Mouse (Mus musculus) embryonic facial prominence, embryonic 11.5 days (tissue): Measurements from ENCODE around the gene BC028528. TPM values are rescaled to one million over a fixed set of nuclear protein-coding genes. Genes with fewer than 3 reads are reported as not detected.
"Not testable (repeated sequence)": the region's sequence is repeated elsewhere in the genome, so short reads cannot be mapped to it uniquely, and the experiment has no call there.

Experiments used
- ATAC-seq: fragments of 200-750 bp; cut with Nextera tagmentation; replicated peaks from 2 replicates; pipeline ENCODE4 v1.8.0; 2017; ENCODE audit warnings: low read depth; ENCODE audit not compliant: insufficient number of reproducible peaks, low FRiP score, low TSS enrichment
- DNase-seq: peaks from one replicate; pipeline ENCODE4 v3.0.0-alpha.2; 2015; ENCODE audit warnings: low spot score
- H3K27ac ChIP-seq: fragments of 300-500 bp; sonication (generic); replicated peaks from 2 replicates; pipeline ENCODE4 v1.5.1; 2014; ENCODE audit warnings: mild to moderate bottlenecking, low read depth, low read length, control low read depth
- H3K27me3 ChIP-seq: fragments of 300-500 bp; sonication (generic); 2 replicates; pipeline ENCODE4 v1.6.1; 2014; ENCODE audit warnings: mild to moderate bottlenecking, low read length, moderate library complexity, mixed read lengths; ENCODE audit not compliant: control insufficient read depth, insufficient read depth
- H3K36me3 ChIP-seq: fragments of 300-500 bp; sonication (generic); replicated peaks from 2 replicates; pipeline ENCODE4 v1.6.1; 2014; ENCODE audit warnings: low read depth, mild to moderate bottlenecking, low read length, moderate library complexity, mixed read lengths; ENCODE audit not compliant: control insufficient read depth, insufficient read depth
- H3K4me1 ChIP-seq: fragments of 300-500 bp; sonication (generic); 2 replicates; pipeline ENCODE4 v1.6.1; 2014; ENCODE audit warnings: low read length, mixed read lengths; ENCODE audit not compliant: control insufficient read depth, insufficient read depth
- H3K4me2 ChIP-seq: fragments of 300-500 bp; sonication (generic); 2 replicates; pipeline ENCODE4 v1.6.1; 2014; ENCODE audit warnings: low read depth, mild to moderate bottlenecking, control low read depth, low read length, moderate library complexity
- H3K4me3 ChIP-seq: fragments of 300-500 bp; sonication (generic); 2 replicates; pipeline ENCODE4 v1.5.1; 2014; ENCODE audit warnings: low read depth, low read length, control low read depth
- H3K9ac ChIP-seq: fragments of 300-500 bp; sonication (generic); replicated peaks from 2 replicates; pipeline ENCODE4 v1.6.1; 2014; ENCODE audit warnings: mild to moderate bottlenecking, control low read depth, low read length
- H3K9me3 ChIP-seq: fragments of 300-500 bp; sonication (generic); replicated peaks from 2 replicates; pipeline ENCODE4 v1.6.1; 2016; ENCODE audit warnings: mild to moderate bottlenecking, low read length, inconsistent platforms, mixed read lengths; ENCODE audit not compliant: control insufficient read depth
- WGBS: fragments of 180-500 bp; shearing (Covaris S2); extraction: QIAGEN DNeasy Blood & Tissue Kit; methylation state at CpG from one replicate; pipeline ENCODE4 v1.1.7; 2014; 5-methylcytosine and 5-hydroxymethylcytosine counted together
- polyA plus RNA-seq: library from polyadenylated mRNA; unstranded; fragments of >200 nt; fragmentation: Nextera tagmentation; extraction: Ambion mirVana; gene quantifications from 2 replicates; pipeline ENCODE4 v1.2.1, GENCODE M21; 2014

BC028528 gene
- polyA plus RNA-seq, 1 experiment from 2014 or later, result 10.2 TPM

GRCm38 (mm10) chr3:95930471-95930789 lies 38.6 kb upstream of the BC028528 start:
- 5% methylated on average over 5 of the region's 5 CpGs for WGBS
- Histone ChIP-seq H3K4me1 (no peaks in the 10 kb centered on the region), H3K4me2 (peak overlapping the region; percentile 76), H3K4me3 (peak overlapping the region; percentile 98), H3K36me3 (peaks cover 11% of the 10 kb centered on the region), H3K27me3 (no peaks in the 10 kb centered on the region), H3K9ac (peak overlapping the region; percentile 99), H3K9me3 (no peaks in the 10 kb centered on the region), H3K27ac (peak overlapping the region; percentile 84; the same call in 1 of the 2 replicates)
- DNase-seq (peak; percentile 25), ATAC-seq (no peak)

GRCm38 (mm10) chr3:95929581-95930470 lies 38.0 kb upstream of the BC028528 start:
- peak overlapping the region; percentile 76 for H3K4me2 ChIP-seq
- under 1% methylated on average over 99 of the region's 105 CpGs for WGBS
- DNase-seq, result peak; percentile 73

GRCm38 (mm10) chr3:95928658-95929503 lies 37.1 kb upstream of the BC028528 start, which contains the start of gene Anp32e:
Anp32e (plus strand) TSS chr3:95929246.
- Histone ChIP-seq H3K9ac (peak within 1 kb of the TSS; percentile 99), H3K4me2 (peak within 1 kb of the TSS; percentile 76), H3K4me3 (peak within 1 kb of the TSS; percentile 98), H3K36me3 (no peaks in the 10 kb centered on the region), H3K27me3 (no peaks in the 10 kb centered on the region), H3K27ac (peak within 1 kb of the TSS; percentile 87), H3K4me1 (no peaks in the 10 kb centered on the region), H3K9me3 (no peaks in the 10 kb centered on the region)
- under 1% methylated on average over 49 of the region's 49 CpGs for WGBS
- ATAC-seq, result peak; percentile 100
- DNase-seq, result peak; percentile 99

More at GRCm38 (mm10) chr3:95929581-95930470, 38.0 kb upstream of the BC028528 start:
- Histone ChIP-seq H3K4me3 (peak overlapping the region; percentile 98), H3K9ac (peak overlapping the region; percentile 99), H3K9me3 (no peaks in the 10 kb centered on the region), H3K36me3 (peaks cover 7% of the 10 kb centered on the region), H3K4me1 (no peaks in the 10 kb centered on the region), H3K27ac (peak overlapping the region; percentile 84), H3K27me3 (no peaks in the 10 kb centered on the region)
- ATAC-seq, result no peak; the same call in 1 of the 2 replicates

GRCm38 (mm10) chr3:95928261-95928657 lies 36.5 kb upstream of the BC028528 start:
- Histone ChIP-seq H3K4me2 (peak overlapping the region; percentile 49), H3K9ac (peak overlapping the region; percentile 68), H3K27ac (peak overlapping the region; percentile 87), H3K4me3 (peak overlapping the region; percentile 98), H3K4me1 (no peaks in the 10 kb centered on the region), H3K36me3 (no peaks in the 10 kb centered on the region), H3K27me3 (no peaks in the 10 kb centered on the region), H3K9me3 (no peaks in the 10 kb centered on the region)
- 68% methylated on average over 6 of the region's 6 CpGs for WGBS
- ATAC-seq (no peak), DNase-seq (no peak)

GRCm38 (mm10) chr3:95925087-95925486 lies 33.3 kb upstream of the BC028528 start:
- Histone ChIP-seq H3K27ac (no peak overlapping the region), H3K27me3 (no peaks in the 10 kb centered on the region), H3K4me3 (no peak overlapping the region), H3K4me1 (no peaks in the 10 kb centered on the region), H3K36me3 (no peaks in the 10 kb centered on the region), H3K4me2 (no peak overlapping the region), H3K9ac (no peak overlapping the region), H3K9me3 (no peaks in the 10 kb centered on the region)
- WGBS, result 86% methylated on average over 5 of the region's 5 CpGs
- DNase-seq (no peak), ATAC-seq (no peak)

- DNase-seq, result no peak
- Histone ChIP-seq H3K36me3 (no peaks in the 10 kb centered on the region), H3K9ac (no peak overlapping the region), H3K27ac (no peak overlapping the region), H3K27me3 (no peaks in the 10 kb centered on the region), H3K4me2 (no peak overlapping the region), H3K4me3 (no peak overlapping the region), H3K9me3 (no peaks in the 10 kb centered on the region), H3K4me1 (no peaks in the 10 kb centered on the region)
- ATAC-seq, result no peak
- WGBS, result 70% methylated on average over 4 of the region's 4 CpGs
These were observed 32.4 kb upstream of the BC028528 start for GRCm38 (mm10) chr3:95924185-95924584.

- H3K4me1 ChIP-seq, DNase-seq, H3K4me2 ChIP-seq, H3K27ac ChIP-seq, H3K36me3 ChIP-seq, H3K9me3 ChIP-seq, ATAC-seq, H3K27me3 ChIP-seq, H3K9ac ChIP-seq, H3K4me3 ChIP-seq: not testable (repeated sequence)
- 90% methylated on average over 7 of the region's 7 CpGs for WGBS
These were observed 31.6 kb upstream of the BC028528 start for GRCm38 (mm10) chr3:95923429-95923828.
